In genomic region chr2:146323528-146323927, GRCm38 (mm10) we compare ENCODE assay signal across 15 mouse cellular contexts.
"Had no signal": no experiment of that assay in that cellular context is flagged by ENCODE, and none has a peak within 500 bp of the region (broad histone marks: within the 10 kb centered on the region; RNA-seq: fewer than 3 reads in every experiment).

No protein-coding gene starts in this region.

- H3K9ac ChIP-seq: limb, embryonic 15.5 days; liver, embryonic 12.5 days; lung, embryonic 14.5 days; midbrain, embryonic 15.5 days; neural tube, embryonic 12.5 days had no signal

- H3K4me3 ChIP-seq: limb, embryonic 15.5 days; liver, embryonic 12.5 days; megakaryocyte, embryonic 14.5 days; midbrain, embryonic 15.5 days; neural tube, embryonic 12.5 days had no signal

- H3K27me3 ChIP-seq: limb, embryonic 15.5 days; liver, embryonic 12.5 days; megakaryocyte, embryonic 14.5 days; midbrain, embryonic 15.5 days; neural tube, embryonic 12.5 days had no signal

- H3K4me2 ChIP-seq: limb, embryonic 15.5 days; liver, embryonic 12.5 days; lung, embryonic 14.5 days; midbrain, embryonic 11.5 days; midbrain, embryonic 15.5 days; neural tube, embryonic 12.5 days had no signal

- H3K9me3 ChIP-seq: limb, embryonic 15.5 days; liver, embryonic 12.5 days; megakaryocyte, embryonic 14.5 days; midbrain, embryonic 15.5 days; neural tube, embryonic 12.5 days had no signal

- H3K4me1 ChIP-seq: limb, embryonic 15.5 days; liver, embryonic 12.5 days had no signal

- ATAC-seq: liver, embryonic 12.5 days had no signal

- H3K36me3 ChIP-seq: limb, embryonic 15.5 days; midbrain, embryonic 15.5 days; neural tube, embryonic 12.5 days had no signal

- H3K27ac ChIP-seq: limb, embryonic 15.5 days; liver, embryonic 12.5 days; macrophage; neural tube, embryonic 12.5 days; stomach, postnatal 0 days had no signal

- DNase-seq: kidney, postnatal 25 days; layer of hippocampus, adult 9-11 months; layer of hippocampus, postnatal 36 days; lung, embryonic 14.5 days; lung, postnatal 10 days; right cerebral cortex, postnatal 14 days; thymus, postnatal 4 days had no signal
